Mouse (Mus musculus) cerebellum, adult 18-20 months (tissue): Measurements from ENCODE around the gene Zfp551.

ENCODE experiments used
- DNase-seq, 2 experiments: peaks; one replicate each; pipeline ENCODE4 v3.0.0; 2021

The Zfp551 gene

GRCm38 (mm10) chr7:12422245-12422849 is at the start of gene Zfp551:
TSS of gene Zfp551 (minus strand) at chr7:12422751.
- DNase-seq = peak; percentile 67 to 68

- no peak for DNase-seq
Measured at GRCm38 (mm10) chr7:12422855-12423254, 304 bp upstream of the Zfp551 start.

GRCm38 (mm10) chr7:12421741-12422140 is 810 bp downstream of the Zfp551 start:
- peak in 1 of 2 experiments; percentile 10 for DNase-seq

GRCm38 (mm10) chr7:12369173-12369572 is 53.4 kb downstream of the Zfp551 start, which contains the start of gene Vmn1r84:
TSS of gene Vmn1r84 (minus strand) at chr7:12369273.
- DNase-seq = no peak
